Mouse (Mus musculus) liver, adult 2 months (tissue): Measurements from ENCODE around the gene Add3. TPM values are rescaled to one million over a fixed set of nuclear protein-coding genes. Genes with fewer than 3 reads are reported as not detected.
A peak's percentile ranks its signal among the peaks of the same experiment; 100 is the strongest.

Experiments
- DNase-seq: peaks from one replicate; pipeline ENCODE4 v3.0.0-alpha.2; 2011; ENCODE audit warnings: low read depth, low spot score; ENCODE audit errors: extremely low read depth
- H3K27ac ChIP-seq: fragments of 200-500 bp; replicated peaks from 2 replicates; pipeline ENCODE4 v1.5.1; 2012; ENCODE audit warnings: low read depth, mild to moderate bottlenecking, control low read depth, inconsistent platforms, low read length; ENCODE audit not compliant: insufficient read depth
- H3K27me3 ChIP-seq: fragments of 200-500 bp; 2 replicates; pipeline ENCODE4 v1.6.1; 2012; ENCODE audit warnings: mild to moderate bottlenecking, moderate library complexity, low read length, inconsistent platforms; ENCODE audit not compliant: control insufficient read depth, insufficient read depth
- H3K36me3 ChIP-seq: fragments of 200-500 bp; 2 replicates; pipeline ENCODE4 v1.6.1; 2012; ENCODE audit warnings: low read length, inconsistent platforms; ENCODE audit not compliant: control insufficient read depth, insufficient read depth
- H3K4me1 ChIP-seq: fragments of 200-500 bp; 2 replicates; pipeline ENCODE4 v1.6.1; 2011; ENCODE audit warnings: low read length; ENCODE audit not compliant: control insufficient read depth, insufficient read depth
- H3K4me3 ChIP-seq: fragments of 200-500 bp; 2 replicates; pipeline ENCODE4 v1.5.1; 2011; ENCODE audit warnings: low read depth, mild to moderate bottlenecking, control low read depth, low read length, moderate library complexity; ENCODE audit not compliant: insufficient read depth
- H3K79me2 ChIP-seq: fragments of 200-500 bp; 2 replicates; pipeline ENCODE4 v1.6.1; 2012; ENCODE audit warnings: inconsistent platforms, mild to moderate bottlenecking, low read length, moderate library complexity; ENCODE audit not compliant: control insufficient read depth, insufficient read depth
- H3K9ac ChIP-seq: fragments of 200-500 bp; 2 replicates; pipeline ENCODE4 v1.6.1; 2012; ENCODE audit warnings: low read depth, mild to moderate bottlenecking, control low read depth, inconsistent platforms, low read length
- CTCF ChIP-seq: fragments of 200-500 bp; IDR thresholded peaks from 2 replicates; pipeline ENCODE4 v1.5.1; 2011; ENCODE audit warnings: low read depth, low read length, control low read depth
- POLR2A ChIP-seq: fragments of 200-500 bp; IDR thresholded peaks from 2 replicates; pipeline ENCODE4 v1.6.1; 2011; ENCODE audit warnings: low read length, control low read depth; ENCODE audit not compliant: insufficient read depth; ENCODE audit errors: extremely low read depth
- WGBS: fragments of 180-500 bp; shearing (Covaris S2); methylation state at CpG from one replicate; pipeline ENCODE4 v1.1.7; 2018; 5-methylcytosine and 5-hydroxymethylcytosine counted together
- polyA plus RNA-seq: library from polyadenylated mRNA; depleted of rRNA; stranded (reverse); fragments of >200 nt; gene quantifications from 2 replicates; pipeline ENCODE4 v1.2.3, GENCODE M21; 2012
- total RNA-seq: library from RNA; depleted of rRNA; stranded (reverse); fragments of >200 nt; gene quantifications from 2 replicates; pipeline ENCODE4 v1.2.3, GENCODE M21; 2014

The Add3 gene
- total and polyA plus RNA-seq, 2 experiments: 4.3 to 12.1 TPM

DNA sequence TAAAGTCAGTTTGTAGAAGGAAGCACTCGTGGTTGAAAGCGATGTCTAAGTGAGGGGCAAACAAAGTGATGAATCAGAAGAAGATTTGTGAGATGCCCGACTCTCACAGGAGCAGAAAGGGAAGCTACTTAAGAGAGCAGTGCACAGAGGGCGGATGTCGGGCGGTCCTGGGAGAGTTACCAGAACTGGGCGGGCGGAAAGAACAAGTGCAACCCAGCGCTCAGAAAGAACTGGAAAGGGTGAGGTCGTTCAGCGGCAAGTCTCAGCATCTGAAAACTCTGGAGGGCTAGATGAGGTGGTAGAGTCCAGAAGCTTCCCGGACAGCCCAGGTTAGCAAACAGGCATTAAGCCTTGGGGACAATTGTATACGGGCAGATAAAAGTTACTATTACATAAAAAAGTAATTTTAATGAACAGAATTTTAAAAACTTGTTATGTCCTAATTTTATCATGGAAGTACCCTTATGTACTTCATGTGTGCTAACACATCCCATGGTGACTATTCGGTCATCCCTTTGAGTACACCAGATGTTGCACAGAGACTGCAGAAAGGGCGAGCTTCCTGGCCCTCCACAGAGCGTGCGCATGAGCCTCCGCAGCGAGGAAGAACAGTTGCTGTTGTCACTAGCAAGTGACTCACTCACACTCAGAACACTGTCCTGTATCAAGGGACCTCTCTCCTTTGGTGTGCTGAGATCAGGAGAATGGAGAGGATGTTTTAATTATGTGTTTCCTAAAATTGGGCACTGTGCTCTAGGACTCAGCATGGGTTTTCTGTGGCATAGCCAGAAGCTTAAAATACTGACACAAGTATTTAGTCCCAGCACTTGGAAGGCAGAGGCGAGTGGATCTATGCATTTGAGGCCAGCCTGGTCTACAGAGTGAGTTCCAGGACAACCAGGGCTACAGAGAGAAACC lies 38.6 kb downstream of the Add3 start:
- H3K9ac ChIP-seq: no peak overlapping the region
- TF ChIP-seq CTCF: no peak
- no peak for TF ChIP-seq POLR2A
- 88% methylated on average over 20 of the region's 20 CpGs for WGBS

DNA sequence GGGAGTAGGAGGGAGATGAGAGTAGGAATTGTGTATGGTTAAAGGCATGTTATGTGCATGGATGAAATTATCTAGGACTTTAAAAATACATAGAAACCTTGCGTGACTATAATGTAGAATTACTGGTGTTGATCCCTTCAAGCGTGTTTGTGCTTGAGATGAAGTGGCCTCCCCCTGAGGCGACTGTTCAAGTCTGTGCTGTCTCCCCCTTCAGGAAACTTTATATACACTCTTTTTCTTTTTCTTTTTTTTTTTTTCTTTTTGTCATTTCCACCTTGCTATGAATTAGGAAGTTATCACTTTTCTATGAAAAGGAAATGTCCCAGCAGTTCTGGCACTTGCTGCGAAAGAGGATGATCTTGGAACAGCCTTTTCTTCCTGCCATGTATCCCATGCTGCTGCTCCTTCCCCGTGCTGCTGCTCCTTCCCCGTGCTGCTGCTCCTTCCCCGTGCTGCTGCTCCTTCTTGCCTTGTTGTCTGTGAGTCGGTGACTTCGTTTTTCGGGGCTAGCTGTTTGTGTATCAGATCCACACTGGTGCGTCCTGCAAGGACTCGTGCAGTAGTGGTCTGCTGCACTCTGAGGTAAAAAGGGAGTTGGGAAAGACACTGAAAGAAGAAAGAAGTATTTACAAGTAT lies 40.0 kb downstream of the Add3 start:
- Histone ChIP-seq H3K4me3 (no peak overlapping the region), H3K4me1 (peaks cover 16% of the 10 kb centered on the region), H3K79me2 (no peaks in the 10 kb centered on the region; the same call in 1 of the 2 replicates), H3K27me3 (no peaks in the 10 kb centered on the region), H3K27ac (peak overlapping the region; percentile 39; the same call in 1 of the 2 replicates), H3K36me3 (no peaks in the 10 kb centered on the region), H3K9ac (no peak overlapping the region)
- no peak for TF ChIP-seq CTCF
- TF ChIP-seq POLR2A: no peak
- WGBS: 80% methylated on average over 12 of the region's 12 CpGs
- DNase-seq: no peak

More for the DNA sequence above, 38.6 kb downstream of the Add3 start:
- H3K4me3 ChIP-seq: no peak overlapping the region
- no peak for DNase-seq
- H3K4me1 ChIP-seq: peaks cover 4% of the 10 kb centered on the region
- H3K27ac ChIP-seq: no peak overlapping the region
- H3K27me3 ChIP-seq: no peaks in the 10 kb centered on the region
- no peaks in the 10 kb centered on the region for H3K36me3 ChIP-seq
- no peaks in the 10 kb centered on the region; the same call in 1 of the 2 replicates for H3K79me2 ChIP-seq

DNA sequence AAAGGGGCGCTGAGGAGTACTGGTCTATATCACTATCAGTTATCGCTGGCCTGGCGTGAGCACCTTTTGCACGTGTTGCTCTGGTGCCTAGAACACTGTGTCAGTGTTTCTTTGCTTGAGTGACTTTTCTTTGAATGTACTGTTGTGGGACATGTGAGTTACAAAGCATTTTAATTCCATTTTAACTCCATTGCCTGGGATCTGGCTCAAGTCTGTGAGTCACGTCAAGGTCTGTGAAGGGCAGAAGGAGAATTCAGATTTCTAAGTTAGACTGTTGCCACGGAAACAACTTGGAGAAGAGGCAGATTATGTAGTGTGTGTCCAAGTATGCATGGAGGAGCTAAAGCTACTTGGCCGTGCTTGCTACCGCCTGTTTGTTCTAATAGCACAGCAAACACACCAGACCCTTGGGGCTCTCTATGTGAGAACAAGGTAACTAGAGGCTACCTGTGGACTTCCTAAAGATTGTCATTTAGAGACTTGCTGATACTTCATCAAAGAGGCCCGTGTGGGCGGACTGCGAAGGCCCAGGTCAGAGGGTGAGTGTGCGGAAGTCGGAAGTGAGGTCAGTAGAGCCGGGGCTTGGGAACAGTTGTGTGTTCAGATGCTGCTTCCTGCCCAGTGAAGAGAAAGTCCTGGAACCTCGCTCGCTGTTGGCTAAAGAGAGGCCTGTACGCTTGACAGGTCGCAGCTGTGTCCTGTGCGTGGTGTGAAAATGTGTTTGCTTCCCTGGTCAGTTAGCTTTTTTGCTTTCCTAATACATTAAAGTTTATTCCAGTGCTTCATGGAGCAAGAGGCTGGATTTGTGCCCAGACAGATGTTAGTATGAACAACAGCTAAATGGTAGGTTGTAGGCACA lies 41.0 kb downstream of the Add3 start:
- Histone ChIP-seq H3K36me3 (no peaks in the 10 kb centered on the region), H3K9ac (no peak overlapping the region), H3K79me2 (no peaks in the 10 kb centered on the region; the same call in 1 of the 2 replicates), H3K27me3 (no peaks in the 10 kb centered on the region), H3K27ac (peak overlapping the region; percentile 39), H3K4me1 (peaks cover 21% of the 10 kb centered on the region), H3K4me3 (no peak overlapping the region)
- 49% methylated on average over 19 of the region's 19 CpGs for WGBS
- peak; percentile 51 for DNase-seq
- TF ChIP-seq CTCF (no peak), POLR2A (no peak)

DNA sequence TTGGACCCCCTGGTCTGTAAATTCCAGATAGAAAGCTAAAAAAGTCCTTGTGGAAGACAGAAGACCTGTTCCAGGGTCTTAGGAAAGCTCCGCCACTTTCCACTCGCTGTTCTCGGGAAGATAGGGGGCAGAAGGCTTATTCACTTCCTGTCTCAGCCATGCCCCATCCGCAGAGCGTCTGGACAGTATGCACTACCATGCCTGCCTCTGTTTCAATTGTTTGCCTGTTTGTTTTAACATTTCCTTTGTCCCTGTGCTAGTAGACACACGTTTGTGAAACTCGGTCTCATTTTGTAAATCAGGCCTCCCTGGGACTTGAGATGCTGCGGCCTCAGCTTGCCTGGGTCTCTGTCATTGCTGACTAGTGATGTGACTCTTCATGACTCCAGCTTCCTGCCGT lies 43.4 kb downstream of the Add3 start:
- Histone ChIP-seq H3K9ac (no peak overlapping the region), H3K79me2 (no peaks in the 10 kb centered on the region; the same call in 1 of the 2 replicates), H3K4me1 (peaks cover 24% of the 10 kb centered on the region), H3K4me3 (no peak overlapping the region), H3K36me3 (no peaks in the 10 kb centered on the region), H3K27me3 (no peaks in the 10 kb centered on the region), H3K27ac (peak overlapping the region; percentile 56)
- TF ChIP-seq POLR2A (no peak), CTCF (no peak)
- DNase-seq: no peak
- WGBS: 56% methylated on average over 9 of the region's 9 CpGs

DNA sequence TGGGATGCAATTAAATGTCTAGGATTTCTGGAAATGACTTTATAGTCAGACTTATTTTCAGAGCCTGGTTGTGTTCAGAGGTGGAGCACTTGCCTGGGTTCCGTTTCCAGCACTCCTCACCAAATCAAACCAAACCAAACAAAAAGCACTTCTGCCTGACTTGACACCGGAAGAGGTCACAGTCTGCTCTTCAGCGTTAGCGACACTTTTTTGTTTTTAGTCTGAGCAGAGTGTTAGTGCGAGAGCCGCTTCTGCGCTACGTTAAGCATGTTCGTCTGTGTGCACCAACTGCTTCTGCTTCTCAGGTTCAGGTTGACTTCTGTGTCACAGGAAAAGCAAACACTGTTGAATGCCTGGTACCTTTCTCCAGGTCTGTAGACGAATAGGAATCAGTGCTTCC lies 44.0 kb downstream of the Add3 start:
- Histone ChIP-seq H3K9ac (peak overlapping the region; percentile 6; the same call in 1 of the 2 replicates), H3K4me1 (peaks cover 23% of the 10 kb centered on the region)

More for the DNA sequence above, 44.0 kb downstream of the Add3 start:
- Histone ChIP-seq H3K79me2 (no peaks in the 10 kb centered on the region), H3K27ac (peak overlapping the region; percentile 35), H3K4me3 (no peak overlapping the region), H3K36me3 (no peaks in the 10 kb centered on the region), H3K27me3 (no peaks in the 10 kb centered on the region)
- WGBS: 13% methylated on average over 10 of the region's 10 CpGs
- DNase-seq: peak; percentile 42
- no peak for TF ChIP-seq POLR2A
